Mouse (Mus musculus): ENCODE data around the gene Copz1. TPM values are rescaled to one million over a fixed set of nuclear protein-coding genes. Genes with fewer than 3 reads are reported as not detected.

The Copz1 gene
- polyA plus RNA-seq, 1 experiment from 2014 or later, result 253 TPM

DNA sequence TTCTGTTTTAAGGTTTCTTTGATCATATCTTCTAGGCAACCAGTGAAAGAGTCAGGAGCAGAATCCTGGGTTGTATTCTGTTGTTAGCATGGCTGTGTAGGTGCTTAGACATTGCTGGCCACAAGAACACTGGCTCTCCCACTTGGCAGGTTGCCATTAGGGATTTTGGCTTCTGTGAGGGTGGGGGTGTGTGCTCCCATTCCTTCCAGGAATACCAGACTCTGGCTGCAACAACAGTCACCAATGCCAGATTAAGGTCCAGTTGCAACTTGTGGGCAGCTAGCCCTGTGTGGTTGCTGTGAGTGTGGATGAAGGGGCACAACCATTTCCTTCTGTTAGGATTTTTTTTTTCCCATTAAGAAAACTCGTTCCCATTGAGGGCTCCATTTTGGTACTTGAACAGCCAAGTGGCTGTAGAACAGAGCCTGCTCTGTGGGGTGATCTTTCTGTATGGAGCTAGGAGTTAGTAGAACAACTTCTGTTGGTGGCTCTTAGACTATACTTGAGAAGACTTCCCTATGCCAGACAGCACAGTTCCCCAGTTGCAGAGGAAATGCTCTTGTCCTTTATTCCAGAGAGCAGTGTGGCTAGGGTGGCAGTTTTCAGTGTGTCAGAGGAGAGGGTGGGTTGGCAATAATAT is 13.4 kb downstream of the Copz1 start:
- Histone ChIP-seq H3K27me3 (replicated peaks; ENCODE audit: control insufficient read depth, insufficient read depth, low read length) (no peaks in the 10 kb centered on the region), H3K27ac (ENCODE audit: low read depth, low read length) (no peak overlapping the region), H3K9ac (ENCODE audit: low read depth, low read length) (no peak overlapping the region), H3K4me3 (ENCODE audit: low read depth, low read length) (no peak overlapping the region), H3K36me3 (ENCODE audit: control insufficient read depth, insufficient read depth) (peaks cover 30% of the 10 kb centered on the region), H3K4me1 (replicated peaks; ENCODE audit: control insufficient read depth, insufficient read depth, low read length) (0 out of 2 replicates have a peak, but pooled peaks cover 6% of the 10 kb centered on the region), H3K9me3 (ENCODE audit: control insufficient read depth) (no peaks in the 10 kb centered on the region), H3K4me2 (replicated peaks; ENCODE audit: low read depth) (no peak overlapping the region)
- WGBS, result 70% methylated on average over 1 of the region's 1 CpGs
- no peak for ATAC-seq
- no peak for TF ChIP-seq CTCF (IDR thresholded peaks at IDR 0.05; ENCODE audit: low read depth)

DNA sequence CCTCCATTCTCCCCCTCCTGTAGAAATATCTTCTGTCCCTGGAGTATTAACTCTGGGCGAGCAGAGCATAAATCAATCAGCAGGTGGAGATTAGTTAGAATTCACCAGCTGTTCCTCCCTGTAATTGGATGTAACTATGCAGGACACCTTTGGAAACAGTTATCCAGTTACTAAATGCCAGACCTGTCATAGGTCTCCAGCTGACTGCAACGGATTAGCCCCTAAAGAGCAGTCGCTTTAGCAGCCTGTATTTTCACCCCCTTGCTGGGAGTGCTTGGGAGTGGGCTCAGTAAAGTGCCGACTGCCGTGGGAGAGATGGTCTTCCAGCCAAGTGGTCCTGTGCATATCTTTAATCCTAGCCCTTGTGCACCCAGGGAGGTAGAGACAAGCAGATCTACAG is 17.1 kb downstream of the Copz1 start:
- Histone ChIP-seq H3K4me1 (replicated peaks; ENCODE audit: control insufficient read depth, insufficient read depth, low read length) (0 out of 2 replicates have a peak, but pooled peaks cover 6% of the 10 kb centered on the region), H3K27ac (ENCODE audit: low read depth, low read length) (no peak overlapping the region; the same call in 1 of the 2 replicates), H3K4me3 (ENCODE audit: low read depth, low read length) (no peak overlapping the region), H3K36me3 (ENCODE audit: control insufficient read depth, insufficient read depth) (peaks cover 56% of the 10 kb centered on the region), H3K9ac (ENCODE audit: low read depth, low read length) (no peak overlapping the region), H3K9me3 (ENCODE audit: control insufficient read depth) (no peaks in the 10 kb centered on the region), H3K4me2 (replicated peaks; ENCODE audit: low read depth) (no peak overlapping the region), H3K27me3 (replicated peaks; ENCODE audit: control insufficient read depth, insufficient read depth, low read length) (no peaks in the 10 kb centered on the region)
- no peak for ATAC-seq
- no peak for TF ChIP-seq CTCF (IDR thresholded peaks at IDR 0.05; ENCODE audit: low read depth)
- WGBS, result 58% methylated on average over 5 of the region's 5 CpGs

DNA sequence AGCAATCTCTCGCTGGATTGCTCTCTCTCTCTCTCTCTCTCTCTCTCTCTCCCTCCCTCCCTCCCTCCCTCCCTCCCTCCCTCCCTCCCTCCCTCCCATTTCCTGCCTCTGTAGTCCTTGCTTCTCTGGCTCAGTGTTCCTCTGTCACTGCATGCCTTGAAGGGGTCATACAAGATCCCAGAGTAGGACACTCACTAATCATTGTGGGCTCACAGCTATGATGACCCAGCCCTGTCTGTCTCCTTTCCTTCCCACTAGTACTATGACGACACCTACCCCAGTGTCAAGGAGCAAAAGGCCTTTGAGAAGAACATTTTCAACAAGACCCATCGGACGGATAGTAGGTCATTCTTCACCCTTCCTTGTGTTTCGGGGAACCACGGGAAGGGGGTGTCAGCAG is 17.9 kb downstream of the Copz1 start:
- ATAC-seq, result no peak

DNA sequence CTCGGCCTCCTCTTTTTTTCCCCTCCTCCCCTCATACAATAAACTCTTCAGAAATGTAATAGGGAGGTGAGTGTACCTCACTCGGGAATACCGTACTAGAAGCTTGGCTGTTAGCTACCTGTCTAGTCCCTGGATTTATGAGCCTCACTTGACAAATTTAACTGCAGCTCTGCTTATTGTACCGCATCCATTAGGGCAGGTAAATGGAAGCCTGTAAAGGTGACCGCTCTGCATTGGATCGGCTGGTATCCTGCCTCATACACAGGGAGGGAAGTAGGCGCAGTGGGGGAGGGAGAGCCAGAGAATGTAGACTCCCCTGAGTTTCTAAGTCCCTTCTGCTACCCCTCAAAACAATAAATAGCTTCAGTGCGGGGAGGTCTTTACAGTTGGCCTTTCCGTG is 18.3 kb downstream of the Copz1 start:
- Histone ChIP-seq H3K4me3 (ENCODE audit: low read depth, low read length) (no peak overlapping the region), H3K4me1 (replicated peaks; ENCODE audit: control insufficient read depth, insufficient read depth, low read length) (no peaks in the 10 kb centered on the region), H3K36me3 (ENCODE audit: control insufficient read depth, insufficient read depth) (peaks cover 62% of the 10 kb centered on the region), H3K9ac (ENCODE audit: low read depth, low read length) (no peak overlapping the region), H3K9me3 (ENCODE audit: control insufficient read depth) (no peaks in the 10 kb centered on the region), H3K4me2 (replicated peaks; ENCODE audit: low read depth) (no peak overlapping the region), H3K27ac (ENCODE audit: low read depth, low read length) (no peak overlapping the region), H3K27me3 (replicated peaks; ENCODE audit: control insufficient read depth, insufficient read depth, low read length) (no peaks in the 10 kb centered on the region)
- TF ChIP-seq CTCF (IDR thresholded peaks at IDR 0.05; ENCODE audit: low read depth), result no peak
- no peak for ATAC-seq
- WGBS, result 86% methylated on average over 9 of the region's 9 CpGs

More for the DNA sequence above, 17.9 kb downstream of the Copz1 start:
- WGBS, result 81% methylated on average over 6 of the region's 6 CpGs
- Histone ChIP-seq H3K9ac (ENCODE audit: low read depth, low read length) (no peak overlapping the region), H3K4me1 (replicated peaks; ENCODE audit: control insufficient read depth, insufficient read depth, low read length) (0 out of 2 replicates have a peak, but pooled peaks cover under 1% of the 10 kb centered on the region), H3K4me2 (replicated peaks; ENCODE audit: low read depth) (no peak overlapping the region), H3K9me3 (ENCODE audit: control insufficient read depth) (no peaks in the 10 kb centered on the region), H3K36me3 (ENCODE audit: control insufficient read depth, insufficient read depth) (peaks cover 59% of the 10 kb centered on the region), H3K27me3 (replicated peaks; ENCODE audit: control insufficient read depth, insufficient read depth, low read length) (no peaks in the 10 kb centered on the region), H3K27ac (ENCODE audit: low read depth, low read length) (no peak overlapping the region), H3K4me3 (ENCODE audit: low read depth, low read length) (no peak overlapping the region)
- TF ChIP-seq CTCF (IDR thresholded peaks at IDR 0.05; ENCODE audit: low read depth), result no peak

DNA sequence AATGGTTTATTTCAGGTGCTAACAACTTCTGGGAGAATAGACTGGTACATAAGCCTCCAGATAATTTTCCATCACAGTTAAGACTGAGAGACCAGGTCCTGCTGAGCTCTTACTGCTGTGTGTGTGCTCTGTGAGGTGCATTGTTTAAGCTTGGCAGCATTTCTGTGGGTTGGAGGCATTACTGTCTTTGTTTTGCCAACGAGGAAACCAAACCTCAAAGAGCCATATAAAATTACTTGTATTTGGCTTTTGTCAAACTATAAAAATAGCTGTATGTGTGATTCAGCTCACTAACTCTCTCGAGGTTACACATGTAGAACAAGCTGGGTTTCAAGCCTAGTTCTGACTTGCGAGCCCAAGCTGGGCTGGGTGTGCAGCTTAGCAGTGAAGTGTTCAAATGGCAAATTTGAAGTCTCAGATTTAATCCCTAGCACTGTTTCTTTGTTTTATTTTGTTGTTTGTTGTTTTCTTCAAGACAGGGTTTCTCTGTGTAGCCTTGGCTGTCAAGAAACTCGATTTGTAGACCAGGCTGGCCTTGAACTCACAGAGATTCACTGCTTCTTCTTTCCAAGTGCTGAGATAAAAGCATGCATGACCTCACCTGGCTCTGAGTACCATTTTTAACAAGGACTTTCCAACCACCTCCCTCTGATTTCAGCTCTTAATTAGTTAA is 20.3 kb downstream of the Copz1 start:
- H3K4me2 ChIP-seq (replicated peaks; ENCODE audit: low read depth), result no peak overlapping the region
- ATAC-seq, result no peak
- no peaks in the 10 kb centered on the region for H3K4me1 ChIP-seq (replicated peaks; ENCODE audit: control insufficient read depth, insufficient read depth, low read length)
- H3K27ac ChIP-seq (ENCODE audit: low read depth, low read length), result no peak overlapping the region
- H3K9me3 ChIP-seq (ENCODE audit: control insufficient read depth), result no peaks in the 10 kb centered on the region
- WGBS, result 90% methylated on average over 4 of the region's 4 CpGs
- H3K27me3 ChIP-seq (replicated peaks; ENCODE audit: control insufficient read depth, insufficient read depth, low read length), result no peaks in the 10 kb centered on the region
- H3K4me3 ChIP-seq (ENCODE audit: low read depth, low read length), result no peak overlapping the region
- TF ChIP-seq CTCF (IDR thresholded peaks at IDR 0.05; ENCODE audit: low read depth), result no peak
- H3K9ac ChIP-seq (ENCODE audit: low read depth, low read length), result no peak overlapping the region
- H3K36me3 ChIP-seq (ENCODE audit: control insufficient read depth, insufficient read depth), result peaks cover 74% of the 10 kb centered on the region

DNA sequence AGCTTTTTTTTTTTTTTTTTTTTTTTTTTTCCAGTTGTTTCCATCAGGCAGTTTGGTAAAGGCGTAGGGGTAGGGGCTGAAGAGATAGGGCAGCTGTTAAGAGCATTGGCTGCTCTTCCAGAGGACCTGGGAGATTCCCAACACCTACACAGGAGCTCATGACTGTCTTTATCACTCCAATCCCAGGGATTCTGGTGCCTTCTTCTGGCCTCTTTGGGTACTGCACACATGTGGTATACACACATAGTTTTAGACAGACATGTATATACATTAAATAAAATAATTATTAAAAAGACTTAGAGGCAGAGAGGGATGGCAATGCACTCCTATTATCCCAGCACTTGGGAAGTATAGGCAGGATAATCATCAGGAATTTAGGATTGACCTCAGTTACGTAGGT is 20.9 kb downstream of the Copz1 start:
- H3K4me2 ChIP-seq (replicated peaks; ENCODE audit: low read depth), result no peak overlapping the region
- no peaks in the 10 kb centered on the region for H3K27me3 ChIP-seq (replicated peaks; ENCODE audit: control insufficient read depth, insufficient read depth, low read length)
- H3K4me3 ChIP-seq (ENCODE audit: low read depth, low read length), result no peak overlapping the region
- TF ChIP-seq CTCF (IDR thresholded peaks at IDR 0.05; ENCODE audit: low read depth), result peak; percentile 40
- peaks cover 79% of the 10 kb centered on the region for H3K36me3 ChIP-seq (ENCODE audit: control insufficient read depth, insufficient read depth)
- H3K27ac ChIP-seq (ENCODE audit: low read depth, low read length), result no peak overlapping the region
- no peak for ATAC-seq
- H3K4me1 ChIP-seq (replicated peaks; ENCODE audit: control insufficient read depth, insufficient read depth, low read length), result no peaks in the 10 kb centered on the region
- no peak overlapping the region for H3K9ac ChIP-seq (ENCODE audit: low read depth, low read length)
- no peaks in the 10 kb centered on the region for H3K9me3 ChIP-seq (ENCODE audit: control insufficient read depth)
- 95% methylated on average over 2 of the region's 2 CpGs for WGBS
